Mouse (Mus musculus) neural tube, embryonic 12.5 days (tissue): Measurements from ENCODE around the gene Hist1h2bj. TPM values are rescaled to one million over a fixed set of nuclear protein-coding genes. Genes with fewer than 3 reads are reported as not detected.

Source experiments
- ATAC-seq: fragments of 200-750 bp; cut with Nextera tagmentation; 2 replicates; pipeline ENCODE4 v1.8.0; 2017; ENCODE audit warnings: low read depth, mild to moderate bottlenecking, moderate TSS enrichment, moderate library complexity; ENCODE audit not compliant: low FRiP score
- H3K27ac ChIP-seq: fragments of 300-500 bp; sonication (generic); 2 replicates; pipeline ENCODE4 v1.5.1; 2016
- H3K27me3 ChIP-seq: fragments of 300-500 bp; sonication (generic); replicated peaks from 2 replicates; pipeline ENCODE4 v1.6.1; 2016; ENCODE audit warnings: mild to moderate bottlenecking
- H3K36me3 ChIP-seq: fragments of 300-500 bp; sonication (generic); 2 replicates; pipeline ENCODE4 v1.6.1; 2016; ENCODE audit warnings: mild to moderate bottlenecking
- H3K4me1 ChIP-seq: fragments of 300-500 bp; sonication (generic); 2 replicates; pipeline ENCODE4 v1.6.1; 2016
- H3K4me2 ChIP-seq: fragments of 300-500 bp; sonication (generic); replicated peaks from 2 replicates; pipeline ENCODE4 v1.6.1; 2016; ENCODE audit warnings: mild to moderate bottlenecking
- H3K4me3 ChIP-seq: fragments of 300-500 bp; sonication (generic); 2 replicates; pipeline ENCODE4 v1.5.1; 2016
- H3K9ac ChIP-seq: fragments of 300-500 bp; sonication (generic); 2 replicates; pipeline ENCODE4 v1.6.1; 2016; ENCODE audit warnings: mild to moderate bottlenecking
- H3K9me3 ChIP-seq: fragments of 300-500 bp; sonication (generic); 2 replicates; pipeline ENCODE4 v1.6.1; 2016; ENCODE audit warnings: mild to moderate bottlenecking
- WGBS: fragments of 180-500 bp; shearing (Covaris S2); methylation state at CpG from one replicate; pipeline ENCODE4 v1.1.7; 2016; 5-methylcytosine and 5-hydroxymethylcytosine counted together
- polyA plus RNA-seq: library from polyadenylated mRNA; unstranded; fragments of >200 nt; fragmentation: Nextera tagmentation; extraction: Ambion mirVana; gene quantifications from 2 replicates; pipeline ENCODE4 v1.2.1, GENCODE M21; 2016

The Hist1h2bj gene
- polyA plus RNA-seq, 1 experiment from 2014 or later: 10.5 TPM

GRCm38 (mm10) chr13:22001823-22002222 lies 41.2 kb upstream of the Hist1h2bj start:
- WGBS: 16% methylated on average over 5 of the region's 5 CpGs
- Histone ChIP-seq H3K27me3 (peaks cover 99% of the 10 kb centered on the region), H3K36me3 (no peaks in the 10 kb centered on the region), H3K4me1 (peaks cover 14% of the 10 kb centered on the region), H3K4me2 (no peak overlapping the region), H3K27ac (no peak overlapping the region), H3K9me3 (no peaks in the 10 kb centered on the region), H3K9ac (no peak overlapping the region), H3K4me3 (no peak overlapping the region)
- no peak for ATAC-seq

GRCm38 (mm10) chr13:22005605-22006333 lies 37.2 kb upstream of the Hist1h2bj start:
- Histone ChIP-seq H3K4me2 (peak overlapping the region; percentile 89), H3K27ac (no peak overlapping the region), H3K4me3 (peak overlapping the region; percentile 46), H3K9me3 (no peaks in the 10 kb centered on the region), H3K27me3 (peaks cover 100% of the 10 kb centered on the region), H3K9ac (0 out of 2 replicates have a peak overlapping the region, but pooled peaks have one; percentile 42), H3K4me1 (peaks cover 16% of the 10 kb centered on the region), H3K36me3 (no peaks in the 10 kb centered on the region)
- ATAC-seq: peak; percentile 67
- under 1% methylated on average over 45 of the region's 45 CpGs for WGBS

GRCm38 (mm10) chr13:22006334-22007120 lies 36.5 kb upstream of the Hist1h2bj start:
- Histone ChIP-seq H3K27me3 (peaks cover 99% of the 10 kb centered on the region), H3K4me2 (peak overlapping the region; percentile 89), H3K4me3 (peak overlapping the region; percentile 46), H3K9ac (no peak overlapping the region), H3K36me3 (no peaks in the 10 kb centered on the region), H3K9me3 (no peaks in the 10 kb centered on the region), H3K4me1 (peaks cover 16% of the 10 kb centered on the region), H3K27ac (no peak overlapping the region)
- ATAC-seq: peak; percentile 73; the same call in 1 of the 2 replicates
- under 1% methylated on average over 38 of the region's 38 CpGs for WGBS

GRCm38 (mm10) chr13:22007121-22007510 lies 35.9 kb upstream of the Hist1h2bj start:
- Histone ChIP-seq H3K9me3 (no peaks in the 10 kb centered on the region), H3K4me1 (peaks cover 16% of the 10 kb centered on the region), H3K4me2 (peak overlapping the region; percentile 89), H3K27ac (no peak overlapping the region), H3K36me3 (no peaks in the 10 kb centered on the region), H3K9ac (no peak overlapping the region), H3K27me3 (peaks cover 96% of the 10 kb centered on the region), H3K4me3 (peak overlapping the region; percentile 46)
- ATAC-seq: no peak
- 2% methylated on average over 18 of the region's 18 CpGs for WGBS

GRCm38 (mm10) chr13:22007872-22008271 lies 35.1 kb upstream of the Hist1h2bj start:
- Histone ChIP-seq H3K9ac (no peak overlapping the region), H3K36me3 (no peaks in the 10 kb centered on the region), H3K27ac (no peak overlapping the region), H3K9me3 (no peaks in the 10 kb centered on the region), H3K27me3 (peaks cover 95% of the 10 kb centered on the region), H3K4me2 (no peak overlapping the region), H3K4me1 (peaks cover 16% of the 10 kb centered on the region), H3K4me3 (no peak overlapping the region)
- no peak for ATAC-seq
- WGBS: 52% methylated on average over 7 of the region's 7 CpGs

- Histone ChIP-seq H3K9ac (no peak overlapping the region), H3K27ac (no peak overlapping the region), H3K4me1 (peaks cover 16% of the 10 kb centered on the region), H3K4me2 (no peak overlapping the region), H3K4me3 (no peak overlapping the region), H3K36me3 (no peaks in the 10 kb centered on the region), H3K9me3 (no peaks in the 10 kb centered on the region), H3K27me3 (peaks cover 92% of the 10 kb centered on the region)
- WGBS: 69% methylated on average over 3 of the region's 3 CpGs
- no peak for ATAC-seq
Measured at GRCm38 (mm10) chr13:22008707-22009106, 34.3 kb upstream of the Hist1h2bj start.

- H3K9ac ChIP-seq: no peak within 1 kb of the TSS
- peaks cover 92% of the 10 kb centered on the region for H3K27me3 ChIP-seq
- H3K4me1 ChIP-seq: peaks cover 16% of the 10 kb centered on the region
- H3K27ac ChIP-seq: no peak within 1 kb of the TSS
- no peaks in the 10 kb centered on the region for H3K36me3 ChIP-seq
- H3K4me3 ChIP-seq: no peak within 1 kb of the TSS
- no peaks in the 10 kb centered on the region for H3K9me3 ChIP-seq
- WGBS: 31% methylated on average over 5 of the region's 7 CpGs
- no peak within 1 kb of the TSS for H3K4me2 ChIP-seq
- no peak for ATAC-seq
Measured at GRCm38 (mm10) chr13:22009642-22010041, 33.4 kb upstream of the Hist1h2bj start, which contains the start of gene Prss16. Gene Prss16 (minus strand): TSS chr13:22009742.

GRCm38 (mm10) chr13:22013716-22014115 lies 29.3 kb upstream of the Hist1h2bj start:
- ATAC-seq: no peak
- Histone ChIP-seq H3K9ac (no peak overlapping the region), H3K4me1 (no peaks in the 10 kb centered on the region), H3K9me3 (no peaks in the 10 kb centered on the region), H3K4me3 (no peak overlapping the region), H3K4me2 (no peak overlapping the region), H3K27me3 (peaks cover 77% of the 10 kb centered on the region), H3K27ac (no peak overlapping the region), H3K36me3 (no peaks in the 10 kb centered on the region)
- 19% methylated on average over 13 of the region's 13 CpGs for WGBS

- Histone ChIP-seq H3K4me2 (peak overlapping the region; percentile 37; the same call in 1 of the 2 replicates), H3K9me3 (no peaks in the 10 kb centered on the region), H3K4me3 (no peak overlapping the region), H3K27me3 (peaks cover 77% of the 10 kb centered on the region), H3K4me1 (no peaks in the 10 kb centered on the region), H3K27ac (no peak overlapping the region), H3K36me3 (no peaks in the 10 kb centered on the region), H3K9ac (no peak overlapping the region)
- 13% methylated on average over 17 of the region's 17 CpGs for WGBS
- ATAC-seq: no peak
Measured at GRCm38 (mm10) chr13:22014411-22014845, 28.6 kb upstream of the Hist1h2bj start.

- Histone ChIP-seq H3K9ac (no peak overlapping the region), H3K4me1 (no peaks in the 10 kb centered on the region; the same call in 1 of the 2 replicates), H3K4me3 (no peak overlapping the region), H3K4me2 (no peak overlapping the region), H3K9me3 (no peaks in the 10 kb centered on the region), H3K27me3 (peaks cover 69% of the 10 kb centered on the region), H3K36me3 (no peaks in the 10 kb centered on the region), H3K27ac (no peak overlapping the region)
- 17% methylated on average over 27 of the region's 27 CpGs for WGBS
- ATAC-seq: peak; percentile 53; the same call in 1 of the 2 replicates
Measured at GRCm38 (mm10) chr13:22015479-22016450, 27.2 kb upstream of the Hist1h2bj start.

GRCm38 (mm10) chr13:22019934-22020835 lies 22.8 kb upstream of the Hist1h2bj start:
- H3K27ac ChIP-seq: no peak overlapping the region
- H3K9ac ChIP-seq: 0 out of 2 replicates have a peak overlapping the region, but pooled peaks have one; percentile 35

More at GRCm38 (mm10) chr13:22019934-22020835, 22.8 kb upstream of the Hist1h2bj start:
- peak overlapping the region; percentile 40 for H3K4me3 ChIP-seq
- no peaks in the 10 kb centered on the region for H3K9me3 ChIP-seq
- no peaks in the 10 kb centered on the region; the same call in 1 of the 2 replicates for H3K4me1 ChIP-seq
- no peak for ATAC-seq
- H3K36me3 ChIP-seq: no peaks in the 10 kb centered on the region
- WGBS: under 1% methylated on average over 44 of the region's 44 CpGs
- H3K27me3 ChIP-seq: peaks cover 36% of the 10 kb centered on the region
- H3K4me2 ChIP-seq: peak overlapping the region; percentile 67
